Mouse (Mus musculus) heart, adult 2 months (tissue): ENCODE data around the gene Mgst3. TPM values are rescaled to one million over a fixed set of nuclear protein-coding genes. Genes with fewer than 3 reads are reported as not detected.
A peak's percentile ranks its signal among the peaks of the same experiment; 100 is the strongest.

Experiments
- DNase-seq, 2 experiments: peaks; one replicate each; pipeline ENCODE4 v3.0.0; 2021
- H3K27ac ChIP-seq: fragments of 200-600 bp; 2 replicates; pipeline ENCODE4 v1.8.1; 2022
- H3K27me3 ChIP-seq: fragments of 200-500 bp; 2 replicates; pipeline ENCODE4 v1.6.1; 2012; ENCODE audit warnings: mild to moderate bottlenecking, low read length, inconsistent platforms, mixed read lengths; ENCODE audit not compliant: control insufficient read depth, insufficient read depth
- H3K36me3 ChIP-seq: fragments of 200-500 bp; 2 replicates; pipeline ENCODE4 v1.6.1; 2012; ENCODE audit warnings: low read length, inconsistent platforms; ENCODE audit not compliant: control insufficient read depth, insufficient read depth
- H3K4me1 ChIP-seq: fragments of 200-500 bp; 2 replicates; pipeline ENCODE4 v1.6.1; 2011; ENCODE audit warnings: low read length; ENCODE audit not compliant: control insufficient read depth, insufficient read depth
- H3K4me3 ChIP-seq: fragments of 200-600 bp; 2 replicates; pipeline ENCODE4 v1.8.1; 2022
- H3K79me2 ChIP-seq: fragments of 200-500 bp; replicated peaks from 2 replicates; pipeline ENCODE4 v1.6.1; 2012; ENCODE audit warnings: mild to moderate bottlenecking, inconsistent platforms, low read length, moderate library complexity, mixed read lengths; ENCODE audit not compliant: control insufficient read depth, insufficient read depth
- H3K9ac ChIP-seq: fragments of 200-500 bp; 2 replicates; pipeline ENCODE4 v1.6.1; 2012; ENCODE audit warnings: low read depth, mild to moderate bottlenecking, control low read depth, inconsistent platforms, low read length, mixed read lengths
- CTCF ChIP-seq: fragments of 200-600 bp; IDR thresholded peaks from 2 replicates; pipeline ENCODE4 v1.8.1; 2022; ENCODE audit warnings: antibody characterized with exemption, mild to moderate bottlenecking, moderate library complexity
- EP300 ChIP-seq: fragments of 200-500 bp; IDR thresholded peaks from 2 replicates; pipeline ENCODE4 v1.6.1; 2011; ENCODE audit warnings: low read depth, low read length, control low read depth; ENCODE audit not compliant: insufficient read depth
- POLR2A ChIP-seq: fragments of 200-500 bp; IDR thresholded peaks from 2 replicates; pipeline ENCODE4 v1.6.1; 2011; ENCODE audit warnings: mild to moderate bottlenecking, low read depth, low read length, control low read depth; ENCODE audit not compliant: insufficient read depth
- WGBS: fragments of 180-500 bp; shearing (Covaris S2); methylation state at CpG from one replicate; pipeline ENCODE4 v1.1.7; 2018; 5-methylcytosine and 5-hydroxymethylcytosine counted together
- intact Hi-C: fragments of 180-260 bp; cut with DNase I; formaldehyde crosslinking; loops from one replicate; pipeline ENCODE4 v1.15.1; 2025
- long read RNA-seq: library from polyadenylated mRNA; stranded (forward); transcript quantifications from one replicate; pipeline ENCODE4 v2.0.0, GENCODE M21; 2021
- polyA plus RNA-seq: library from polyadenylated mRNA; depleted of rRNA; stranded (reverse); fragments of >200 nt; gene quantifications from 2 replicates; pipeline ENCODE4 v1.2.3, GENCODE M21; 2012; rRNA removed
- total RNA-seq, 2 experiments: library from RNA; stranded (reverse); gene quantifications; 2 replicates each; pipeline ENCODE4 v1.2.3; 2021

The Mgst3 gene
- total RNA-seq (100 to 1,000 TPM; 274 to 351 TPM), polyA plus RNA-seq (788 and 868 TPM in 2 replicates)
- long read RNA-seq, transcript Mgst3-201 (6 exons, 1,097 nt) = major isoform, 479 of 514 reads
- long read RNA-seq, partial matches to known transcripts = 22 of 514 reads
- long read RNA-seq, other reads (novel, unspliced or antisense) = 13 of 514 reads

DNA sequence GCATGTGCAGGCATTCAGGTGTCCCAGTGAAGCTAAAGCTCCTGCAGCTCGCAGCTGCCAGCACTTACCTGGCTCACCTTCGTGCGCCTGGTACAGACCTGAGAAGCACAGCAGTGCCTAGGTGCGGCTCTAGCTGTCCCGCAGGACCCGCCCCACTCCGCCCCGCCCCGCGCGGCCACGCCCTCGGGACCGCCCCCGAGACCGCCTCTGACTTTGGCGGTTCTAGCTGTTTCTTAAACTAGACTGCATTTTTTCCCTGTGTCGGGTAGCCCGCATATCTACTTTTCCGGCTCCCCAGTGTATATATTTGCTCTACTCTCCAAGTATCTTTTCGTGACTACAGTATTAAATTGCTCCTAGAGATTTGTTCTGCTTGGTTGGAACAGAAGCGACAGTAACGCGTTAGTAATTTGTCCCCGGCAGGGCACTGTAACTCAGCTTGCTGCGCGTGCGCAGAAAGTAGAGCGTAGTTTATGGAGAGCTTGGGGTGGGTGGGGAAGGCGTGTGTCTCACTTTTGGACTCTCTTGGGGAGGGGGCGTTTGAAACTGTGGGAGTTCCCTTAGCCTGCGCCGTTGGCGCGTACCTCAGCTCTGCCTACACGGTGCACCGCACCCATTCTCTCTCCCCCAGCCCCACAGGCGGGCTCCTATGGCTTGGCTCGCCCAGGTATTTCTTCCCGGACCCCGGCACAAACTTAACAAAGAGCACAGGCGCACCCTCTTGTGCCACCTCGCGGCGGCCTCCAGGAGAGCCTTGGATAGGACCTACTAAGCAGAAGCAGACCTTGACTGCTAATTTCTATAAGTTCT lies at the start of gene Mgst3:
Mgst3 (minus strand) TSS at position 159 of the 810 bp plus-strand sequence.
- peak within 1 kb of the TSS; percentile 83 for H3K9ac ChIP-seq
- WGBS = under 1% methylated on average over 45 of the region's 45 CpGs
- peaks cover 4% of the 10 kb centered on the region for H3K4me1 ChIP-seq
- intact Hi-C loops = loop anchor here (1.0 to 5.0 kb wide), 2 partner anchors 24 to 42 kb away; no protein-coding TSS in a partner anchor
- H3K36me3 ChIP-seq = no peaks in the 10 kb centered on the region
- H3K4me3 ChIP-seq = peak within 1 kb of the TSS; percentile 96
- DNase-seq = peak; percentile 95 to 98
- H3K27ac ChIP-seq = peak within 1 kb of the TSS; percentile 90
- TF ChIP-seq CTCF (peak; percentile 85), EP300 (peak; percentile 52; the same call in 1 of the 2 replicates), POLR2A (peak; percentile 75)
- no peaks in the 10 kb centered on the region for H3K27me3 ChIP-seq
- H3K79me2 ChIP-seq = no peaks in the 10 kb centered on the region

GRCm38 (mm10) chr1:167438231-167438885 lies 44.7 kb upstream of the Mgst3 start:
- Histone ChIP-seq H3K4me3 (no peak overlapping the region), H3K4me1 (no peaks in the 10 kb centered on the region), H3K27me3 (no peaks in the 10 kb centered on the region), H3K27ac (no peak overlapping the region), H3K79me2 (no peaks in the 10 kb centered on the region), H3K36me3 (no peaks in the 10 kb centered on the region), H3K9ac (no peak overlapping the region)
- 69% methylated on average over 9 of the region's 9 CpGs for WGBS
- no peak for DNase-seq
- intact Hi-C loops = no loop called here
- no peak for TF ChIP-seq CTCF
- TF ChIP-seq POLR2A = no peak
- TF ChIP-seq EP300 = no peak

DNA sequence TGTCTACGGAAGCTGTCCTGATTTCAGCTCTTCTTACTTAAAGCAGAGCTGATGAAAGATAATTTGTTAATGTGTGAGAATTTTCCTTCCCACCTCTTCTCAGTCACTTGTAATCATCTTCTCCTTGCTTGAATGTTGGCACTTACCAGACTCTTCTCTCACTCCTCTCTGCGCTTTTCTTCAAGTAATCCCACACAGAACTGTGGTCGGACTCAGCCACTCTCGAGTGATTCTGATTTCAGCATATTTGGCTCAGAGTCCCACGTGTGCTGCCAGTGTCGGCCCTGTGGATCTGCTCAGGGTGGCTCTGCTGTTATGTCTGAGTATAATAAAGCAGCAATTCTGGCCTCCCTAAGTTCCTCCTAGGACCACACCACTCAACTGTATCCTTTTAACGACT lies 43.5 kb upstream of the Mgst3 start:
- Histone ChIP-seq H3K4me1 (no peaks in the 10 kb centered on the region), H3K4me3 (no peak overlapping the region), H3K9ac (no peak overlapping the region), H3K27ac (no peak overlapping the region), H3K27me3 (no peaks in the 10 kb centered on the region), H3K79me2 (no peaks in the 10 kb centered on the region), H3K36me3 (no peaks in the 10 kb centered on the region)
- no peak for DNase-seq
- TF ChIP-seq EP300 (no peak), CTCF (no peak), POLR2A (no peak)
- intact Hi-C loops = no loop called here
- 69% methylated on average over 7 of the region's 7 CpGs for WGBS

- no peaks in the 10 kb centered on the region for H3K27me3 ChIP-seq
- no peaks in the 10 kb centered on the region for H3K4me1 ChIP-seq
- no peak overlapping the region for H3K9ac ChIP-seq
- no peak for TF ChIP-seq EP300
- no peak for TF ChIP-seq POLR2A
- TF ChIP-seq CTCF = no peak
- intact Hi-C loops = no loop called here
- H3K36me3 ChIP-seq = no peaks in the 10 kb centered on the region
- H3K79me2 ChIP-seq = no peaks in the 10 kb centered on the region
- H3K4me3 ChIP-seq = no peak overlapping the region
- no peak overlapping the region for H3K27ac ChIP-seq
- WGBS = 75% methylated on average over 7 of the region's 7 CpGs
- no peak for DNase-seq
Observed at GRCm38 (mm10) chr1:167436186-167436975, 42.7 kb upstream of the Mgst3 start.

DNA sequence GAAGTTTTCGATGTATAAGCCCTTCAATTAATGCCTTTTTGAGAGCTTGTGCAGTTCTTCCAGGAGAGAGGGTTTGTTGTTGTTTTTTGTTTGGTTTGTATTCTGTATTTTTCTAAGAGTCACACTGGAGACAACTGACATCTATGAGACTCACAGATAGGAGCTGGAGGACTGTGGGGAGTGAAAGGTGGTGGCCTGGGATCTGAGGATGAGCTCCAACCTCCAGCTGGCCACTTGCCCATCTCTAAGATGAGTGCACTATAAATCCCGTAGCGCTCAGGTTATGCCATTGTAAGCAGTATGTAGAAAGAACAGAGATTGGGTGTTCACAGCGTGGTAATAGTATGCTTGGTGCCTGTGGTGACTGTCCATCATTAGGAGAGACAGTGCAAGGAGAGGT lies 41.3 kb upstream of the Mgst3 start:
- DNase-seq = no peak

More for the DNA sequence above, 41.3 kb upstream of the Mgst3 start:
- 79% methylated on average over 4 of the region's 4 CpGs for WGBS
- no peak overlapping the region for H3K9ac ChIP-seq
- H3K27ac ChIP-seq = no peak overlapping the region
- H3K4me3 ChIP-seq = no peak overlapping the region
- H3K79me2 ChIP-seq = no peaks in the 10 kb centered on the region
- no peaks in the 10 kb centered on the region for H3K36me3 ChIP-seq
- intact Hi-C loops = no loop called here
- H3K27me3 ChIP-seq = no peaks in the 10 kb centered on the region
- no peaks in the 10 kb centered on the region for H3K4me1 ChIP-seq
- no peak for TF ChIP-seq POLR2A
- TF ChIP-seq EP300 = no peak
- TF ChIP-seq CTCF = no peak
